Mouse (Mus musculus): ENCODE results near the gene Asgr2.
"Not testable (repeated sequence)": the region's sequence is repeated elsewhere in the genome, so short reads cannot be mapped to it uniquely, and the experiment has no call there.

Gene Asgr2

DNA sequence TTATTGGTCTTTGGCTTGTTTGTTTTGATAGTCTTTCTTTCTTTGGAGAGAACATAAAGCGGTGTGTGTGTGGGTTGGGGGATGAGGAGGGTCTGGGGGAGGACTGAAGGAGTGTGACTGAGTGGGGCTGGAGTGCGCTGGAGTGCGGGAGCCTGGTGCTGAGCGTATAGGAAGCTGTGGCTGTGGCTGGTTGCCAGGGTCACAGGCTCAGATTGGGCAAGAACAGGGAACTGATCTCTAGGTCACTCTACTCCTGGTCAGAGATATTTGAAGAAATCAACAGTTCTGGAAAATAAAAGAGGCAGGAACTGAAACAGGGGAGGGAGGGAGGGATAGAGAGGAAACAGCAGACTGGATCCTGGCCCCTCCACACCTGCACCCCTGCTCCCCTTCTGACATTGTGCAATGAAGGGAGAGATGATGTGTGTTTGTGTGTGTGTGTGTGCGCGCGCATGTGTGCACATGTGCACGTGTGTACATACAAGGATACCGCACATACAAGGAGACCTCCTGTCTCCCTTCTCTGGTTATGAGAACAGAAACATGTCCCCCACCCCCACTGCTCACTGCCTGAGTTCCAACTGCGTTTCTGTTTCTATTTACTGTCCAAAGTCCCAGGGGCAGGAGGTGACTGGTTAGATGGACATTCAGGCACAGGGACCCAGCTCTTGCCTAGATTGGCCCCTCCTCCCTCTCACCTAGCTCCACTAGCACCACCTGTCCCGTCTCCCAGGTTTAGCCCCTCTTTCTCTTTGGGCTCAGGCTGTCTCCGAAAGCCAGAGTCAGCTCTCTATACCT, at the start of gene Asgr2:
Asgr2 (plus strand) TSS at position 659 of the 798 bp plus-strand sequence.
- DNase-seq (ENCODE audit: low spot score) = no peak

DNA sequence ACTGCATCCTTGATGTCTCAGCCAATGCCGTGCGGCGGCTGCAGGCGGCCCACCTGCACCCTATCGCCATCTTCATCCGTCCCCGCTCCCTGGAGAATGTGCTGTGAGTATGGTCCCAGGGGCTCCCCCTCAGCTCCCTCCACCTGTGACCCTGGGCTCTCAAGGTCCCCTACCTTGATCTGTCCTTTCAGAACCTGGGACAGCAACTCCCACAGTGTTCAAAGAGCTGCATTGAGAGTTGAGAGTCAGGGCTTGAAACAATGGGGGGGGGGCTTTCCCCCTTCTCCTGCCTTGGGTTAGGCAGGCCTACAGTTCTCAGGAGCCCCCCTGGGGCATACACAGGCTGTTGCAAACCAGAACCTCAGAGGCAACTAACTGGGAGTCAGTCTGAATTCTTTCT, 48.8 kb upstream of the Asgr2 start:
- DNase-seq (ENCODE audit: low spot score) = no peak

- DNase-seq (ENCODE audit: low spot score) = no peak
Observed at GRCm38 (mm10) chr11:70045435-70045834, 47.0 kb upstream of the Asgr2 start.

GRCm38 (mm10) chr11:70049366-70049765, 43.1 kb upstream of the Asgr2 start:
- peak; percentile 31 for DNase-seq (ENCODE audit: low spot score)

DNA sequence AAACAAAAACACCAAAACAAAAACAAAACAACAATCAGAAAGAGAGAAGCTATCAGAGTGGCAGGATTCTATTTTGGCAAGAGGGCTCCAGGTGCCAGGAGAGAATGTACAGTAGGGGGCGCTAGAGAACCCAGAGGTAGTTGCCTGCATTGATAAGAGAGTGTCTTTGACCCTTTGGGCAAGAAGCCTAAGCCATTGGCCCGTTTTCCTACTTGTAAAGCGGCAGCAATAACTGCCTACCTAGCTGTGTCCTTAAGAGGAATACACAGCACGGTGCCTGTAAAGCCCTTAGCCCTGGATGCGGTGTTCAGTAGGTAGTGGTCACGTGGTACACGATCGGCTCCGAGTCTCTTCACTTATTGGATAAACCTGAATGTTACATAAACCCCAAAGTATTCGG, 42.6 kb upstream of the Asgr2 start:
- DNase-seq (ENCODE audit: low spot score) = no peak

DNA sequence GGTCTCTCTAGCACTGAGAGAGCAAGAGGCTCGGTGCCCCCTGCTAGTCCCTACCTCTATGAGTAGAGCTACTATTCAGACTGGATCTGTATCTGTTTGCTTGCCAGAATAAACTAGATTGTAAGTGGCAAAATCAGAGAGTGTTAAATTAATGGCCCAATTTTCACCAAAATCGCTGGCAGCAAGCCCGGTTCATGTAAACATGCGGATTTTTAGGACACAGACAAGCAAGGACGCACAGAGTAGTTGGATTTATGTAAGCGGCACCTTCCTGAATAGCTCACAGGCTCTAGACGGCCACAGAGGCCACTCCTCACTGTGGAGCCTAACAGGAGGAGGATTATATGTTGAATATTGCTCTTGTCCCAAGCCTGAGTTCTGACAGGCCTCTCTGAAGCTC, 39.3 kb upstream of the Asgr2 start:
- no peak for DNase-seq (ENCODE audit: low spot score)

DNA sequence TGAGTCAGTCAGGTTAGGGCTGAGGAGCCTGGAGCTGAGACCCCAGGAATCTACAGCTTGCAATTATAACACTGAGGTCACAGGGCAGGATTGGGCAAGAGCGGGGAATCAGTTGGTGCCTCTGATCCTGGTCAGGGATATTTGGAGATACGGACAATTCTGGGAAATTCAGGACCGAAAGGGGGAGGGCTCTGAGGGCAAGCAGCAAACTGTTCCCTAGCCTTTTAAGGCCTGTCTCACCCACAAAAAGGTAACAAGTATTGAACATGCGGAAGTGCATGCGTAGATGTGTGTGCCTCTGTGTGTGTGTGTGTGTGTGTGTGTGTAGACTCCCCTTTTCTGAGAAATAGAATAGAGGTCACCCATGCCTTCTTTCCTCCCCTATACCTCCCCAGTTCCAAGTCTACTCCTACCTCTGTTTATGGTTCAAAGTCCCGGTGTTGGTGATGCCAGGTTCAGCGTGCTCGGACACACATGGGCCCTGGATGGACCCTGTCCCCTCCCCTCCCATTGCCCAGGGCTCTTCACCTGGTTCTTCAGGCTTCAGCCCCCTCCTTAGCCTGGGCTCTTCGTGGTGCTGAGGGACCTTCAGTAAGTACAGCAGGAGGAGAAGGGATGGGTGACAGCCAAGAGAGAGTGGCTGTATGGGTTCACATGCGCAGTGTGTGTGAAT, 38.4 kb upstream of the Asgr2 start, which contains the start of gene Asgr1:
Asgr1 (plus strand) TSS at position 188 of the 673 bp plus-strand sequence.
- no peak for DNase-seq (ENCODE audit: low spot score)

GRCm38 (mm10) chr11:70055618-70056214, 36.7 kb upstream of the Asgr2 start:
- peak; percentile 70 for DNase-seq (ENCODE audit: low spot score)

- DNase-seq (ENCODE audit: low spot score) = no peak
Observed at GRCm38 (mm10) chr11:70057805-70058204, 34.6 kb upstream of the Asgr2 start.

- no peak for DNase-seq (ENCODE audit: low spot score)
Observed at GRCm38 (mm10) chr11:70059930-70060329, 32.5 kb upstream of the Asgr2 start.

DNA sequence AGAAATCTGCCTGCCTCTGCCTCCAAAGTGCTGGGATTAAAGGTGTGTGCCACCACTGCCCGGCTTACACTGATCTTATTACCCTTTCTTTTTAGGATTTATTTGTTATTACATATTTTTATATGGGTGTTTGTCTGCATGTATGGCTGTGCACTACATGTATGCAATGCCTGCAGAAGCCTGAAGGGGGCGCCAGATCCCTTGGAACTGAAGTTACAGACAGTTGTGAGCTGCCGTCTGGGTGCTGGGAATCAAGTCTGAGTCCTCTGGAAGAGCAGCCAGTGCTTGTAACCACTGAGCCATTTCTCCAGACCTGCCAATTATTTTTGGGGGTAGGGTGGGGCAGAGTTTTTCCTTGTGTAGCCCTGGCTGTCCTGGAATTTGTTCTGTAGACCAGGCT, 29.4 kb upstream of the Asgr2 start:
- DNase-seq (ENCODE audit: low spot score) = no peak

- DNase-seq (ENCODE audit: low spot score) = no peak
Observed at GRCm38 (mm10) chr11:70066701-70067100, 25.7 kb upstream of the Asgr2 start.

GRCm38 (mm10) chr11:70068245-70068644, 24.2 kb upstream of the Asgr2 start:
- DNase-seq (ENCODE audit: low spot score) = no peak

GRCm38 (mm10) chr11:70070057-70070456, 22.4 kb upstream of the Asgr2 start:
- DNase-seq (ENCODE audit: low spot score) = no peak

- not testable (repeated sequence) for DNase-seq (ENCODE audit: low spot score)
Observed at GRCm38 (mm10) chr11:70070603-70071002, 21.8 kb upstream of the Asgr2 start.

GRCm38 (mm10) chr11:70074379-70075071, 17.9 kb upstream of the Asgr2 start:
- DNase-seq (ENCODE audit: low spot score) = peak; percentile 79

GRCm38 (mm10) chr11:70075581-70075980, 16.9 kb upstream of the Asgr2 start:
- DNase-seq (ENCODE audit: low spot score) = peak; percentile 26

- no peak for DNase-seq (ENCODE audit: low spot score)
Observed at GRCm38 (mm10) chr11:70077441-70077840, 15.0 kb upstream of the Asgr2 start.

DNA sequence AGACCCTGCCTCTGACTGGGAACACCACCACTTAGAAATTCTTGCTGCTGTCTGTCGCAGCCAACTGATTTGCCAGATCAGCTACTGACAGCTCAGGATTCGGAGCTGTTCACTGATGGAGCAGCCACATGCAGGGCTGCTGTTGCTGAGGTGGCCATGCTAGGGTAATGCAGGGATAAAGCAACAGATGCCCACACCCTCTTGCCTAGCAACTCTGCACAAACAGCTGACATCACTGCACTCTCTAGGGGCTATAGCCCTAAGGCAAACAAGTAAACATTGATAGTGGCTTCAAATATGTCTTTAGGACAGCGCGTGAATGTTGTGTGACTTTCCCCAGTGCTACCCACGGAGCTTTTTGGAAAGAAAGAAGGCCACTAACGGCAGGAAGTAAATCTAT, 13.3 kb upstream of the Asgr2 start:
- no peak for DNase-seq (ENCODE audit: low spot score)

DNA sequence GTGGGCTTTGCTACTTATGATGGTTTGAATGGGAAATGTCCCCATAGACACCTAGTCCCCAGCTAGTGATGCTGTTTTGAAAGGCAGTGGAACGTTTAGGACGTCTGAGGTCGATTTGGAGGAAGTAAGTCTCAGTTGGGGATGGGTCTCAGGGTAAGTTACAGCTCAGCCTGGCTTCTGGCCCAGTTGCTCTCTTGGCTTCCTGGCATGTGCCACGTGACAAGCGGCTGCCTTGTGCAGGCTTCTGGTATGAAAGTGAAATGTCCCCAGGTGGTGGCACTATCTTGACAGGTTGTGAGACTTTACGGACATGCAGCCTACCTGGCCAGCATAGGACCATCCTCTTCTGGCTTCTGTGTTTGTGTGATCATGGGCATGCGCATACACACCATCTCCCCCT, 12.5 kb upstream of the Asgr2 start:
- DNase-seq (ENCODE audit: low spot score) = no peak

GRCm38 (mm10) chr11:70080803-70081590, 11.4 kb upstream of the Asgr2 start:
- no peak for DNase-seq (ENCODE audit: low spot score)

DNA sequence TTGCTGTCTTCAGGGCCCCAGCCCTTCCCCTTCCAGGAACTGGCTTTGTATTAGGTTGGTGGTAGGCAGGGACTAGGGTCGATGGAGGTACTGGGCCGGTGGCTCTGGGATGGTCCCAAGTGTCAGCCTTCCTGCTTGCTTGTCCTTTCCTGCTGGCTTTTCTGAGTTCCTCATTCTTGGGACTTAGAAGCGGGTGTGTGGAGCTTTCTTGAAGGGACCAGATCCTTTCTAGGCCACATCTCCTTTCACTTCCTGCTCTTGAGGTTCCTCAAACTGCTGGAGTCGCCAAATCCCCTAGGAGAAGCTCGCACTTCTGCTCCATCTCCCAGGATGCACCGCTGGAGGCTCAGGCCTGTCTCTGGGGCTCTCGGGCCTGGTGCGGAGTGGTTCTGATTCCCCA, 7.9 kb upstream of the Asgr2 start:
- DNase-seq (ENCODE audit: low spot score) = no peak

All from MN1 (cell line).